Mouse (Mus musculus) splenic B cell, adult 2 months (primary cell): ENCODE measurements around the gene 4931422A03Rik.
"Not testable (repeated sequence)": the region's sequence is repeated elsewhere in the genome, so short reads cannot be mapped to it uniquely, and the experiment has no call there.

Experiments
- DNase-seq: peaks from one replicate; pipeline ENCODE4 v3.0.0-alpha.2; 2011; ENCODE audit warnings: low read depth, low spot score
- H3K27me3 ChIP-seq: 2 replicates; pipeline ENCODE4 v1.6.1; 2012; ENCODE audit warnings: mild to moderate bottlenecking, low read length, moderate library complexity, mixed read lengths; ENCODE audit not compliant: control insufficient read depth, poor library complexity, insufficient read depth, severe bottlenecking
- H3K36me3 ChIP-seq: 2 replicates; pipeline ENCODE4 v1.6.1; 2012; ENCODE audit warnings: mild to moderate bottlenecking, low read length, moderate library complexity, mixed read lengths; ENCODE audit not compliant: control insufficient read depth, poor library complexity, insufficient read depth, severe bottlenecking

Gene 4931422A03Rik

DNA sequence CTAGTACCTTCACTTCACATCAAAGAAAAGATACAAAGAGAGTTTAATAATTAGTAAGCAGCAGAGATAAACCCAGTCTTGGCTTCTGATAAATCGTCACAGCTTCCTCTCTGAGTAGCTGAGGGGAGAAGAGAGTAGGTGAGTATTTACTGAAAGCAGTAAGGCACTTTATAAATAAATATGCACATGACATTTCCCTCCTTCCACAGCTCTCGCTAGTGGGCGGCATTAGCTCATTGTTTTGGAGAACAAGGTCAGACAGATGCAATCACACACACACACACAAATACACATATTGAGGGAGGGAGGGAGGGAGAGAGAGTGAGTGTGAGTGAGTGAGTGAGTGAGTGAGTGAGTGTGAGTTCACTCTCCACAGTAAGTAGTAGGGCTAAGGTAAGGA is 8.2 kb upstream of the 4931422A03Rik start:
- no peak for DNase-seq
- Histone ChIP-seq H3K36me3 (peaks cover 9% of the 10 kb centered on the region), H3K27me3 (no peaks in the 10 kb centered on the region)

GRCm38 (mm10) chr2:104035595-104035994 is 7.4 kb upstream of the 4931422A03Rik start:
- Histone ChIP-seq H3K36me3 (peaks cover 9% of the 10 kb centered on the region), H3K27me3 (no peaks in the 10 kb centered on the region)
- no peak for DNase-seq

- H3K36me3 ChIP-seq: peaks cover 9% of the 10 kb centered on the region
- H3K27me3 ChIP-seq: no peaks in the 10 kb centered on the region
- peak; percentile 52 for DNase-seq
Measured at GRCm38 (mm10) chr2:104034832-104035472, 6.8 kb upstream of the 4931422A03Rik start.

GRCm38 (mm10) chr2:104032056-104032455 is 3.9 kb upstream of the 4931422A03Rik start:
- DNase-seq: no peak
- H3K36me3 ChIP-seq: peaks cover 6% of the 10 kb centered on the region
- no peaks in the 10 kb centered on the region for H3K27me3 ChIP-seq

DNA sequence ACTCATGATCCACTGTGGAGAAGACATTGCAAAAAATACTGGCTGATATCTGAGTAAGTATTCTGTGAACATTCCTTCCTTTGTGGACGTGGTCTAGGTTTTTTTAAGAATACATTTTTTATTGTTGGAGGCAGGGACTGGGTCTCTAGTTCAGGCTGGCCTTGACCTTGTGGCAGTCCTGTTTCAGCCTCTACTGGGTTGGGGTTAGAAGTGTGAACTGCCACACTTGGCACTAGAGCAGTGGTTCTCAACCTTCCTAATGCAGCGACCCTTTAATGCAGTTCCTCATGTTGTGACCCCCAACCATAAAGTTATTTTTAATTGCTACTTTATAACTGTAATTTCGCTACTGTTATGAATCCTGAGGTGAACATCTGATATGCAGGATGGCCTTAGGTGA is 2.2 kb upstream of the 4931422A03Rik start:
- Histone ChIP-seq H3K36me3 (0 out of 2 replicates have a peak, but pooled peaks cover 2% of the 10 kb centered on the region), H3K27me3 (no peaks in the 10 kb centered on the region)
- no peak for DNase-seq

GRCm38 (mm10) chr2:104029074-104029473 is 913 bp upstream of the 4931422A03Rik start:
- no peaks in the 10 kb centered on the region for H3K27me3 ChIP-seq
- no peak for DNase-seq
- H3K36me3 ChIP-seq: 0 out of 2 replicates have a peak, but pooled peaks cover 2% of the 10 kb centered on the region

DNA sequence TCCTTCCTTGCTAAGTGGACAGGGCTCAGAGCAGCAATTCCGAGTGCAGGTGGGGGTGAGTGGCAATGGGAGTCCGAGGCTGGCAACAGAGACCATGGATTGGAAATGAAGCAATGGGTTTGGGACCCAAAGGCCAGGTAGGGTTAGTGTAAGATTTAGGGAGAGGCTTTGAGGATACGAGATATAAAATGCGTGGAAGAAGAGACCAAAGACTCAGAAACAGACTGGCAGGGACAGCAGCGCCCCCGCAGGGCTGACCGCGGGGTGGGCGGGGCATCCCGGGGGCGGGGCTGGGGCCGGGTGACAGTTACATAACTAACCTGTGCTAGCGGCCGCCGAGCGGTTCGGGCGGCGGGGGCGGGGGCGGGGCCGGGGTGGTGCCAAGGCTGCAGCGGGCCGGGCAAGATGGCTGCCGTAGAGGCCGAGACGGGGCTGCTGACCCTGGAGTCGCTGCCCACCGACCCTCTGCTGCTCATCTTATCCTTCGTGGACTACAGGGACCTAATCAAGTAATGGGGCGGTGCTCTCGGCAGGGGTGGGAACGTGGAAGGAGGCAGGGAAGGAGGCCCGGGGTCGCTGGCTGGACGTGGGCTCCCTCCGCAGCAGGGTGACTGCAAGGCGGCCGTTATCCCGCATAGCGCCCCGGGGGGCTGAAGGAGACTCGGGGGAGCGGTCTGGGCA is 563 bp downstream of the 4931422A03Rik start, which contains the start of gene Fbxo3:
Fbxo3 (plus strand) TSS at position 264 of the 681 bp plus-strand sequence.
- H3K27me3 ChIP-seq: no peaks in the 10 kb centered on the region
- H3K36me3 ChIP-seq: no peaks in the 10 kb centered on the region
- peak; percentile 86 for DNase-seq

- Histone ChIP-seq H3K36me3 (no peaks in the 10 kb centered on the region), H3K27me3 (no peaks in the 10 kb centered on the region)
- DNase-seq: no peak
Measured at GRCm38 (mm10) chr2:104024656-104025055, 3.5 kb downstream of the 4931422A03Rik start.

DNA sequence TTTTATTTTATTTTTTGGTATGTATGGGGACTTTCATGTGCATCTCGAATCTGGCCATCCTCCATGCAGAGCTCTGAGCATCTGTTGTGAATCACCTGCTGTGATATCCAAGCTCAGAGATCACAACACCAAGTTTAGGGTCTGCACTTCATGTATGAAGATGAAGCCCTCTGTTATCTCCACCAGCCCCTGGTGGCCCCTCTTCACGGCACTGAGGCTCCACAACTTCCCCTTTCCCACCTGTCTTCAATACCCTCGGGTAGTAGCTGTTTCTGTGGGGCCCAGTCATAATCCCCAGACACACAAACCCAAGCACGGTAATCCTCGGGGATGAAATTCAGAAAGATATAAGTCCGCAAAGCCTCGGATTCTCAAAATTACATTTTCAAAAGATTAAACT is 5.1 kb downstream of the 4931422A03Rik start:
- no peaks in the 10 kb centered on the region for H3K27me3 ChIP-seq
- peak; percentile 14 for DNase-seq
- no peaks in the 10 kb centered on the region for H3K36me3 ChIP-seq

DNA sequence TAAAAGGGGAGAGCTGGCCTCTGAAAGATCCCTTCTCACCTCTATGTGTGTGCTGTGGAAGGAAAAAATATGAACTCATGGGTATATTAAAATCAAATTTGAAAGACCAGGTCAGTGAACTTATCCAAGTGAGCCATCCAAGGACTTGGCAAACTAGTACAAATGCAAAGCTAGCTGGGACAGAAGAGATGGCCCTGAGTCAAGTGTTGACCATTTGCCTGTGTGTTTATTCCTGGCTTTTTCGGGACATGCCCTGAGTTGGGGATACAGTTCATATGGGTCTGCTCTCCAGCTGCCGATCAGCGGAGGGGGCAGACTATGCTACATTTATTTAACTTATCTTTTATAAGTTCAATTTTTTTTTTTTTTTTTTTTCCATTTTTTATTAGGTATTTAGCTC is 19.3 kb downstream of the 4931422A03Rik start:
- not testable (repeated sequence) for DNase-seq, H3K27me3 ChIP-seq, H3K36me3 ChIP-seq

DNA sequence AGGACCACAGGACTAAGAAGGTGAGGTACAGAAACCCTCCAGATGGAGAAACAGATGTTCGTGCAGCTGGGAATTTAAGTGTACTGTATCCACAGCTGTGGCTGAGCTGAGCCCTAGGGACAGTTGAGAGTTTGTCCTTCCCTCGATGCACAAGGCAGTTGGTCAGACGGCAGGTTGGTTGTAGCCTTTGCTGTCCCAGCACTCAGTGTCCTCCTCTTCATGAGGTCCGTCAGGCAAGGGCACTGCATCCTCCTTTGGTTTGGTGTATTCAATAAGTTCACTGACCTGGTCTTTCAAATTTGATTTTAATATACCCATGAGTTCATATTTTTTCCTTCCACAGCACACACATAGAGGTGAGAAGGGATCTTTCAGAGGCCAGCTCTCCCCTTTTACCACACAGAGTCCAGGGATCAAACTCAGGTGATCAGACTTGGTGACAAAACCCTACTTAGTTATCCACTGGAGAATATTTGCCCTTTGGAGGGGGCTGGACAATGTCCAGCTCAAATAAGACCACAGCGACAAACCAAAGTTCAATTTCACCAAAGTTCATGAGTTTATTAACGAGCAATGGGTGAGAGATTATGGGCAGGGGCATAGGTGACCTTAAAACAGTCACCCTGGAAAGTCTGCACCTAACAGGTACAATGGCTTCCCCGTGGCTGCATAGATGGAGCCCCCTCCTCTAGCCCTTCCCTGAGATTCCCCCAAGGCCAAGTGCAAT is 20.2 kb downstream of the 4931422A03Rik start:
- no peak for DNase-seq
- no peaks in the 10 kb centered on the region for H3K27me3 ChIP-seq
- no peaks in the 10 kb centered on the region for H3K36me3 ChIP-seq

DNA sequence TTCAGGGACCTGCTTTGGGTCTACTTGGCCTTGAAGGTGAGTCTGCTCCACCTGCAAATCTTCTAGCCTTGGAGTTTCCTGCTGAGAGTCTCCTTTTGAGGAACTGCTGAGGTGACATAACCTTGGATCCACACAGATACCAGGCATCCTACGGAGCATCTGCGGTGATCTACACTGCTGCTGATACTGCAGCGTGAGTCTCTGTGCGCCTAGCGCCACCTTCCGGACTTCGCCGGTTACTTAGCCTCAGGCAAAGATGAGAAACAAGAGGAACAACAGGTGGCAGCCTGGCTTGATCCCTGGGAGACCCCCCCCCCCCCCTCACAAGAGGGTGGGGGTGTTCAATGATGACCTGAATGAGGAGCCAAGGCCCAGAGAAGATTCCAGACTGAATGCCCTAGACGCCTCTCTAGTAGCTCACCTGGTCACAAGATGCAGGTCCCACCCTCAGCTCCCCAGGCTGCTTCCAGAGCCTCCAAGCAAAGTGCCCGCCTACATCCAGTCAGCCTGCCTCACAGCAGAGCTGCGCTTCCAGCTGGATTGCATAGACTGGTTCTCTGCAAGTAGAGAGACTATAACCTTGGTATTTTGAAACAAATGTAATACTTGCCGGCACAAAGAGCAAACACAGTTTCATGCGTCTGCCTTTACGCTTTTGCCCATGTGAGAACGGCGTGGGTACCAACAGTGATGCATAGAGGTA is 25.3 kb downstream of the 4931422A03Rik start:
- peak; percentile 83 for DNase-seq
- Histone ChIP-seq H3K27me3 (no peaks in the 10 kb centered on the region), H3K36me3 (no peaks in the 10 kb centered on the region)

DNA sequence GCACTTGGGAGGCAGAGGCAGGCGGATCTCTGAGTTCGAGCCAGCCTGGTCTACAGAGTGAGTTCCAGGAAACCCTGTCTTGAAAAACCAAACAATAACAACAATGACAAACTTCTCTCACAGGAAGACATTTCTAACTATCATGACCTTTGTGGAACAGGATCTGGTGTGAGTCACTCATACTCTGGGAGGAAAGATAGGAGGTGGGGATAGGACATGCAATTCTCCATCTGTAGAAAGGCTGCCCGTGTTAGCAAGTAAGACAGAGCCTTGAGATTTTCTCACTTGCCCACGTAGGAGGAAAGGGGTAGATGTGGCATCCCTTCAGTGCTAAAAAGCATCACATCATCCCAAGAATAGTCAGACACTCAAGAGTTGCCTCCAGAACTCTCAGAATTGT is 26.3 kb downstream of the 4931422A03Rik start:
- no peaks in the 10 kb centered on the region for H3K27me3 ChIP-seq
- no peak for DNase-seq
- no peaks in the 10 kb centered on the region for H3K36me3 ChIP-seq

- no peaks in the 10 kb centered on the region for H3K27me3 ChIP-seq
- H3K36me3 ChIP-seq: no peaks in the 10 kb centered on the region
- DNase-seq: peak; percentile 84
Measured at GRCm38 (mm10) chr2:104001076-104001475, 27.1 kb downstream of the 4931422A03Rik start.
